Mouse (Mus musculus) activated CD4-positive, CD25-positive, alpha-beta regulatory T cell (primary cell): ENCODE measurements around the gene Map1lc3b. TPM values are rescaled to one million over a fixed set of nuclear protein-coding genes. Genes with fewer than 3 reads are reported as not detected.

ENCODE experiments used
- polyA plus RNA-seq, 2 experiments: library from polyadenylated mRNA; unstranded; fragments of 100-300 nt; shearing (Covaris generic); gene quantifications; one replicate each; pipeline ENCODE4 v1.2.1; 2017

The Map1lc3b gene
- 100 to 1,000 TPM; 298 to 358 TPM for polyA plus RNA-seq

GRCm38 (mm10) chr8:121590203-121591177 lies at the start of gene Map1lc3b:
Gene Map1lc3b, plus strand, starts transcription at chr8:121590361.

DNA sequence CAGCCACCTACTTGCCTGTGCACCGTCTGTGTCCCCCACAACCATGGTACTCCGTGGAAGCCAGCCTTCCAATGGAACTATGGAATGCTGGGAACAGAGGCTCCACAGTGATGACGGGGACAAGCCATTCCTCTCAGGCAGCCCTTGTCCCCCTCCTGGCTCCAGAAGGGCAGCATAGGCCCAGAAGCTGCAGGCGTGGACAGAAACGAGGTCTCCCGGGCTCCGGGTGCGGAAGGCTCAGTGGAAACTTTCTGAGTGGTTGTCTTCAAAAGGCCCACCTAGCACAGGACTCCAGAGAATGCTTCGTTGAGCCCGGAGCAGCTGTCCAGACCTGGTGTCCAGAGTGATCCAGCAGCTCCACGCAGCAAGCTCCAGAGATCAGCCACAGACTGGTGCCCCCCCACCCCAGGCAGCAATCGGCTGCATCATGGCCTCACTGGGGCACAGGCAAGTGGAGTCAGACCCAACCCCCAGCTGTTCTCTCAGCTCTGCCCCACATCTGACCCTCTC lies 45.8 kb upstream of the Map1lc3b start, which contains the start of gene 1700018B08Rik:
Gene 1700018B08Rik, minus strand, starts transcription at position 45 of the 510 bp plus-strand sequence.

GRCm38 (mm10) chr8:121578676-121579451 lies 11.3 kb upstream of the Map1lc3b start, which contains the start of gene Fbxo31:
Gene Fbxo31, minus strand, starts transcription at chr8:121578806.

Other genes with a start within 250 kb of the Map1lc3b start
- not detected for gene 1700018B08Rik, start 46.0 kb upstream of the Map1lc3b start, polyA plus RNA-seq
- 10 to 100 TPM; 24.4 to 47.1 TPM for gene Fbxo31, start 11.6 kb upstream of the Map1lc3b start, polyA plus RNA-seq
- under 1 TPM in 1 of 2 experiments, not detected in 1; 0.26 TPM for gene Zcchc14, start 62.5 kb downstream of the Map1lc3b start, polyA plus RNA-seq
- gene Jph3, start 139.3 kb downstream of the Map1lc3b start, polyA plus RNA-seq, result under 1 TPM; 0.10 to 0.12 TPM
- 10 to 100 TPM; 30.1 to 35.6 TPM for gene Klhdc4, start 239.2 kb downstream of the Map1lc3b start, polyA plus RNA-seq